Mouse (Mus musculus) neutrophil, adult 65 days (primary cell): ENCODE data around the gene Vti1a. TPM values are rescaled to one million over a fixed set of nuclear protein-coding genes. Genes with fewer than 3 reads are reported as not detected.

ENCODE experiments used
- total RNA-seq: library from RNA; stranded (reverse); gene quantifications from 2 replicates; pipeline ENCODE4 v1.2.4, GENCODE M21; 2023

Gene Vti1a
- total RNA-seq = 36.4 and 53.6 TPM in 2 replicates

GRCm38 (mm10) chr19:55316109-55316714 is at the start of gene Vti1a:
Vti1a (plus strand) TSS chr19:55316295.

GRCm38 (mm10) chr19:55315452-55316108 is 515 bp upstream of the Vti1a start, which contains the start of gene Zdhhc6:
Zdhhc6 (minus strand) TSS chr19:55316032.

Other genes starting within 250 kb of the Vti1a start
- 2.5 and 3.3 TPM in 2 replicates for gene Gpam, start 189.1 kb upstream of the Vti1a start, total RNA-seq
- not detected in 2 replicates for gene Tectb, start 135.6 kb upstream of the Vti1a start, total RNA-seq
- not detected in 2 replicates for gene Gucy2g, start 75.1 kb upstream of the Vti1a start, total RNA-seq
- gene Acsl5, start 64.4 kb upstream of the Vti1a start, total RNA-seq = 45.4 and 51.4 TPM in 2 replicates
- gene Zdhhc6, start 263 bp upstream of the Vti1a start, total RNA-seq = 18.9 and 24.2 TPM in 2 replicates